Mouse (Mus musculus): ENCODE data around the gene Slc11a2.

- TF ChIP-seq CTCF (IDR thresholded peaks at IDR 0.05; ENCODE audit: low read depth) (no peak), EP300 (optimal IDR thresholded peaks at IDR 0.05) (no peak)
These were observed 3.5 kb upstream of the Slc11a2 start for GRCm38 (mm10) chr15:100428296-100428905.

All from stomach, postnatal 0 days (tissue).